Mouse (Mus musculus) bone marrow, adult 2 months (tissue): ENCODE results near the gene Zgrf1. TPM values are rescaled to one million over a fixed set of nuclear protein-coding genes. Genes with fewer than 3 reads are reported as not detected.

ENCODE experiments used
- H3K27ac ChIP-seq: fragments of 200-500 bp; 2 replicates; pipeline ENCODE4 v1.5.1; 2012; ENCODE audit warnings: low read depth, mild to moderate bottlenecking, control low read depth, inconsistent platforms, low read length; ENCODE audit not compliant: control insufficient read depth, poor library complexity, insufficient read depth
- H3K4me1 ChIP-seq: fragments of 200-500 bp; 2 replicates; pipeline ENCODE4 v1.6.1; 2011; ENCODE audit warnings: low read length; ENCODE audit not compliant: control insufficient read depth, insufficient read depth
- H3K4me3 ChIP-seq: fragments of 200-500 bp; replicated peaks from 2 replicates; pipeline ENCODE3; 2011; ENCODE audit warnings: mild to moderate bottlenecking, low read depth, low read length, control low read depth; ENCODE audit not compliant: control insufficient read depth
- CTCF ChIP-seq: fragments of 200-500 bp; IDR thresholded peaks from 2 replicates; pipeline ENCODE4 v1.5.1; 2011; ENCODE audit warnings: low read length, control low read depth; ENCODE audit not compliant: control insufficient read depth, insufficient read depth
- POLR2A ChIP-seq: fragments of 200-500 bp; IDR thresholded peaks from 2 replicates; pipeline ENCODE4 v1.6.1; 2011; ENCODE audit warnings: low read depth, mild to moderate bottlenecking, control low read depth, low read length, borderline replicate concordance; ENCODE audit not compliant: control insufficient read depth
- WGBS: fragments of 180-500 bp; shearing (Covaris S2); methylation state at CpG from one replicate; pipeline ENCODE4 v1.1.7; 2018; 5-methylcytosine and 5-hydroxymethylcytosine counted together
- polyA plus RNA-seq: library from polyadenylated mRNA; stranded (reverse); fragments of >200 nt; gene quantifications from 2 replicates; pipeline ENCODE4 v1.2.4, GENCODE M21; 2011; ENCODE audit warnings: low replicate concordance; ENCODE audit not compliant: missing spikeins, insufficient read depth, insufficient read length

Zgrf1 gene
- polyA plus RNA-seq: 9.8 and 10.1 TPM in 2 replicates

DNA sequence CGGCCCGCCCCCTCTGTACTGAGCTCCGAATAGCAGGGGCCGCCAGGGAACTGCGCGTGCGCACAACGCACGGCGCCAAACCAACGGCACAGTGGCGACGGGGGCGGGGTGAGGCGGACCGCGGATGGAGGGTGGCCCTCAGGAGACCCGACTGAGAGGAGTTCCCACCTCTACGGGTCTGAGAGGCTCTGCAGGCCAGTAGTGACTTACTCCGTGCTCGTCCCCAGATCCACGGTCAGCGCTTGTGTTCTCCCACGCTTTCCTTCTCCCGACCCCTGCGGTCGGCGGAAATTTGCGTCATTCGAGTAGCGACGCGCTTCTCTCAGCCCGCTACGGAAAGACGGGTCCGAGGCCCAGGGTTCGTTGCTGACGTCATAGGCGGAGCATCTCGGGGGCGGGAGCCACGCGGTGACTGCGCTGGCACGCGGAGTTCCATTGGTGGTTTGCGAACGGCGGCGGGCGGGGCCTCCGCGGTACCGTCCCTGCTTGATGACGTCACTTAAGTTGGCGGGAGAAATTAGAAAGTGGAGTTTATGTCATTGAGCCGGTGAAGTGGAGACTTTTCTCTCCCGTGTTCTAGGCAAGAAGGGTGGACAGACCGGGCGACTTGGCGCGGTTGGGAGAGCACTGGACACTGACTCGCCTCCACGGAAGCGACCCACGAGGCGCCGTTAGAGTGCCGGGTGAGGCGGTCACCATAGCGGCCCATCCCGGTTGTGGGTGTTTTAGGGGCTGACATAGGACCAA lies at the start of gene Zgrf1, which contains the start of gene Larp7:
Gene Zgrf1, plus strand, starts transcription at position 517 of the 747 bp plus-strand sequence.
Gene Larp7, minus strand, starts transcription at position 377 of the 747 bp plus-strand sequence.
- peak; percentile 57; the same call in 1 of the 2 replicates for TF ChIP-seq POLR2A
- no peak; the same call in 1 of the 2 replicates for TF ChIP-seq CTCF
- Histone ChIP-seq H3K27ac (peak within 1 kb of the TSS; percentile 98), H3K4me3 (peak within 1 kb of the TSS; percentile 94), H3K4me1 (no peaks in the 10 kb centered on the region; the same call in none of the 2 replicates)
- under 1% methylated on average over 73 of the region's 73 CpGs for WGBS

DNA sequence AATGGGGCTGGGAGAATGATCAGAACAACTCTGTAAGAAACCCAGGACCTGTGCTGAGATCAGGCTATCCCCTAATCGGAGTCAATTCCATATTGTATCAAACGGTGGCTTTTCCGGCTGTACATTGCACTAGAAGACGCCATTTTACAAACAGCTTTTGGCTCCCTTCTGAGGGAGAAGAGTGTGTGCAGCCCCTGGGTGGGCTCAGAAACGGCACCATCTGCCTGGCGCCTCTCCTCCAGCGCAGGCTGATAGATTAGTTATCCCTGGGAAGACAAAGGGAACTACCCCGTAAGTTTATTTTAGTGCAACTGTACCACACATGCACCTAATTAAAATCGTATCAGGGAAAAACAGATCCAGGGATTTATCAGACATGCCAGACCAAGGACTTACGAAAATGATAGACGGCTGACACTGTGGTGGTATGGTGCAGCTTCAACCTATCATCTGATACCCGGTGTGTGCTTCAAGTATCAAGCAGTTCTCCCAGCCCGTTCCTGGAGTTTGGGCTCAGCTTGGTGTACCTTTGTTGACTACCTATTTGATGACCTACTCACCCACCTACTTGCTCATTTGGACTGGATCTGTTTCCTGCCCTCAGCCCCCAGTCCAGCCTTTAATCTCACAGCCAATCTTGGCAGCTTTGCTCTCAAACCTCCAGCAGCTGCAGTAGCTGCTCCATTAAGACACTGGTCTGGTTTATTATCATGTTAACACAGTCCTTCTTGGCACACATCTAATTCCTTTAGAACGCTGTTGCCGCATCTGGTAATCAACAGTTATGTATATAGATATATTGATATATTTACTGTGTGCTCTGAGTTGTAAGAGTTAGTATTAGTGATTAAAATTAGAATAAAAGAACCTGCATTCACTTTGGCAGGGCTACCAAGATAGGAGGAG lies 45.2 kb upstream of the Zgrf1 start:
- no peak overlapping the region for H3K27ac ChIP-seq
- H3K4me3 ChIP-seq: no peak overlapping the region
- TF ChIP-seq CTCF (no peak), POLR2A (no peak)
- 79% methylated on average over 15 of the region's 15 CpGs for WGBS
- H3K4me1 ChIP-seq: no peaks in the 10 kb centered on the region

DNA sequence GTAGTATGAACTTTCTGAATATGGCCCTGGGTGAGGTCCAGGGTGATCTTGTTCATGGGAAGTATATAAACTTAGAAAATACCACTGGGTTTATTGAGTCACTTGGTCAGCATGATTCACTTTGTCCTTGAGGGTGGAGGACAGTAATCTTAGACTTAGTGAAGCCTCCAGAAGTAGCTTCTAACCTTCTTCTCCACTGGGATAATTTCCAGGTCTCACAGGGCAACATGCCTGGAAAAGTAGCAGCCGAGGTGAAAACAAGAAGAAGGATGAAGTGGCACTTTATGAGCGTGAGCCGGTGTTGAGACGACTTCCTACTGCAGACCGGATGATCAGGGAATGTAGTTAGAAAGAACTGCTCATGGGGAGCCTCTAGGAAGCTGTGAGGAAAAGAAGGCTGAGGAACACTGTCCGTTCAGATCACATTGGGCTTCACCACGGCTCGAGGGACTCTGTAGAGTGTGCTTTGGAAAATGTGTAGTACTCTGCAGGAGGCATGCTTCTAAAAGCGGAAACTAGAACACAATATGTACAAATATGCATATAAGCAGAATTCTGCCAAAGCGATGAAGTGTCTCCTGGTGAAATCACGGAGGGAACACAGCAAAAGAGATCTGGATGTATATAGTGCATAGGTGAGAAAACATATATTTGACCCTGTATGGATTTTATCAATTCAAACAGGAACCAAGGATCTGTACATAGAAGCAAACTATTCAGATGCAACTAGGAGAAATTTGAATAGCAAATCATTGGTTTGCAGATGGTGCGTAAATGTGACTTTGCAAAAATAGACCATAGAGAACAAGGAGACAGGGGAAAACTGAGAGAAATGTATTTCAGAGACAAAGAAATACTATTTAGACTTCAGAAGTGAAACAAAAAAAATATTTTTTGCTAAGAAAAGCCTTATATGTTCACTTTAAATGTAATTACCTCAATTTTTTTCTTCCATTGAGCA lies 41.2 kb upstream of the Zgrf1 start:
- TF ChIP-seq POLR2A (no peak), CTCF (no peak)
- H3K27ac ChIP-seq: no peak overlapping the region
- no peak overlapping the region for H3K4me3 ChIP-seq
- WGBS: 76% methylated on average over 12 of the region's 12 CpGs
- no peaks in the 10 kb centered on the region for H3K4me1 ChIP-seq

DNA sequence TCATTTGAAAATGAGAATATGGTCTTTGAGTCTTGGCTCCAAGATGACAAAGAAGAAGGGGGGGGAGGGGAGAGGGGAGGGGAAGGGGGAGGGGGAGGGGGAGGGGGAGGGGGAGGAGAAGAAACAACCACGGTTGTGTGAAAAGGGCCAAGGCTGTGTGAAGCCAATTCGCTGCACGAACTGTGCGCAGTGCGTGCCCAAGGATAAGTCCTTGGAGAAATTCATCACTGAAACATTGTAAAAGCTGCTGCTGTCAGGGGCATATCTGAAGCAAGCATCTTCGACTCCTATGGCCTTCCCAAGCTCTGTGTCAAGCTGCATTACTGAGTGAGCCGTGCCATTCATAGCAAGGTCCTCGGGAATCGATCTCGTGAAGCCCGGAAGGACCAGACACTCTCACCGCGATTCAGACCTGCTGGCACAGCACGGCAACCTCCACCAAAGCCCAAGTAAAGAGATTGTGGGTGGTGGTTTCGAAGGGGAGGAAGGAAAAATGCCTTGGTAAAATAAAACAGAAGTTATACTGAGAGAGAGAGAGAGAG lies 40.4 kb upstream of the Zgrf1 start:
- H3K4me3 ChIP-seq: no peak overlapping the region
- TF ChIP-seq POLR2A: no peak
- no peak for TF ChIP-seq CTCF
- H3K4me1 ChIP-seq: no peaks in the 10 kb centered on the region
- H3K27ac ChIP-seq: no peak overlapping the region
- WGBS: 77% methylated on average over 15 of the region's 15 CpGs

DNA sequence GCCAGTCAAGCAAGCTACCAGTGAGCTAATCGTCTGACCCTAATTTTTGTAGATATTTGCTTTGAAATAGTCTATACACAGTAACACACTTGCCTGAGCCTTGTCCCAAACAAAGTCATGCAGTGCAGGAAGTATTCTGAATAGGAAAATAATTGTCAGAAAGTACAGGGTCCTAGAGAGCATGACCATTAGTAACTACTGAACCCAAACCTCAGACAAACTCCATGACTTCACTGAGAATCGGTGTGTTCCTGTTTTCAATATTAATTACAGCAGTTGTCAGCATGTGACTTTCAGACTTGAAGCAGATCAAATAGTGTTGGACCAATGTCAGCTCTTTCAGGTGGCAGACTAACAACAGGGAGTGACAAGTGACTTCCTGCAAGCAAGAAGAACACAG lies 39.6 kb upstream of the Zgrf1 start:
- Histone ChIP-seq H3K4me1 (no peaks in the 10 kb centered on the region), H3K27ac (no peak overlapping the region), H3K4me3 (no peak overlapping the region)
- no peak for TF ChIP-seq CTCF
- TF ChIP-seq POLR2A: no peak
- WGBS: 52% methylated on average over 2 of the region's 2 CpGs

DNA sequence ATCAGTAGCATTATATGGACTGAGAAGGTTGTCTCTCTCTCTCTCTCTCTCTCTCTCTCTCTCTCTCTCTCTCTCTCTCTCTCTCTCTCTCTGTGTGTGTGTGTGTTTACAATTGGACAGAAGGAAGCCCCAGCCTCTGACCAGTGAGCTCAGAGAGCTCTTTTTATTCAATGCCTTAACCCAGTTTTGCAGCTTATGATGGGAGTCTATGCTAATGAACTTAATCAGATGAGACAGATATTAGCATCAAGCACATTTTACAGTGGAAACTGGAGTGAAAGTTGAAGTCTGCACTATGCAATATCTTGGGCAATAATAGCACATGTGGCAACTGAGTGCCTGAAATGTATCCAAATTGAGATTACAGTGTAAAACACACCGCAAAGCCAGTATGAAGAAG lies 38.0 kb upstream of the Zgrf1 start:
- Histone ChIP-seq H3K4me3 (no peak overlapping the region), H3K27ac (no peak overlapping the region), H3K4me1 (no peaks in the 10 kb centered on the region)
- TF ChIP-seq POLR2A (no peak), CTCF (no peak)
- 88% methylated on average over 1 of the region's 1 CpGs for WGBS

DNA sequence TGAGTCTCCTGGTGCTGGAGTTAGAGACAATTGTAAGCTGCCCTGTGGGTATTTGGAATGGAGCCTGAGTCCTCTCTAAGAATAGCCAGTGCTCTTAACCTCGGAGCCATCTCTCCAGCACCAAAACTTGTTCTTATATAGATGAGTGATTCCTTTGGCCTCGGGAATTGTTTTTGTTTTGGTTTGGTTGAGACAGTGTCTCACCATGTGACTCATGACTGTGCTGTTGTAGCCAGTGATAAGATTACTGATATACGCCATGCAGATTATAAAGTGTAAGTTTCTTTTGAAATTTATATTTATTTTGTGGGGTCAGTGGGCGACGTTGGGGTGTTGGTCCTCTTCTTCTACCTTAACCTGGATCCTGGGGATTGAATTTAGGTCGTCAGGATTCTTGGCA lies 33.0 kb upstream of the Zgrf1 start:
- Histone ChIP-seq H3K27ac (no peak overlapping the region), H3K4me3 (no peak overlapping the region), H3K4me1 (no peaks in the 10 kb centered on the region)
- WGBS: 77% methylated on average over 6 of the region's 6 CpGs
- no peak for TF ChIP-seq POLR2A
- TF ChIP-seq CTCF: no peak
